Mouse (Mus musculus) right cerebral cortex, adult 18-20 months (tissue): ENCODE data around the gene Rpl34.

Experiments used
- DNase-seq: peaks from one replicate; pipeline ENCODE4 v3.0.0; 2022; ENCODE audit warnings: mixed read lengths

Rpl34 gene

DNA sequence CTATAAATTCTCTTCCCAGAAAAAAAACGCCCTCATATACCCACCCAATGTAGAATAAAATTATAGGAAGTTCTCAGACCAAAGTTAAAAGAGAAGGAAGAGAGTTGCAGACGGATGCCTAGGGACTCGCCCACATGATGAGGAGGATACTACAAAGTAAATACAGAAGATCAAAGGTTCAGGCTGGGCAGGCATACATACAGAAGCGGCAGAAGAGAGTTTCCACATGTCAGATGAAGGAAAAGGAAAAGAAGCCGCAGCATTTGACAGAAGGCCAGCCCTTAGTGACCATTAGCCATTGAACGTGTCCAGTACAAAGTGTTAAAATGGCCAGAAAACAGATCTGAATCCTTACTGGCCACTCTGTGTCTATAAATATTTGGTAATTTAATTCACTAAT, 17.3 kb downstream of the Rpl34 start:
- DNase-seq: no peak

GRCm38 (mm10) chr3:130710103-130710502, 20.1 kb downstream of the Rpl34 start:
- DNase-seq: no peak

DNA sequence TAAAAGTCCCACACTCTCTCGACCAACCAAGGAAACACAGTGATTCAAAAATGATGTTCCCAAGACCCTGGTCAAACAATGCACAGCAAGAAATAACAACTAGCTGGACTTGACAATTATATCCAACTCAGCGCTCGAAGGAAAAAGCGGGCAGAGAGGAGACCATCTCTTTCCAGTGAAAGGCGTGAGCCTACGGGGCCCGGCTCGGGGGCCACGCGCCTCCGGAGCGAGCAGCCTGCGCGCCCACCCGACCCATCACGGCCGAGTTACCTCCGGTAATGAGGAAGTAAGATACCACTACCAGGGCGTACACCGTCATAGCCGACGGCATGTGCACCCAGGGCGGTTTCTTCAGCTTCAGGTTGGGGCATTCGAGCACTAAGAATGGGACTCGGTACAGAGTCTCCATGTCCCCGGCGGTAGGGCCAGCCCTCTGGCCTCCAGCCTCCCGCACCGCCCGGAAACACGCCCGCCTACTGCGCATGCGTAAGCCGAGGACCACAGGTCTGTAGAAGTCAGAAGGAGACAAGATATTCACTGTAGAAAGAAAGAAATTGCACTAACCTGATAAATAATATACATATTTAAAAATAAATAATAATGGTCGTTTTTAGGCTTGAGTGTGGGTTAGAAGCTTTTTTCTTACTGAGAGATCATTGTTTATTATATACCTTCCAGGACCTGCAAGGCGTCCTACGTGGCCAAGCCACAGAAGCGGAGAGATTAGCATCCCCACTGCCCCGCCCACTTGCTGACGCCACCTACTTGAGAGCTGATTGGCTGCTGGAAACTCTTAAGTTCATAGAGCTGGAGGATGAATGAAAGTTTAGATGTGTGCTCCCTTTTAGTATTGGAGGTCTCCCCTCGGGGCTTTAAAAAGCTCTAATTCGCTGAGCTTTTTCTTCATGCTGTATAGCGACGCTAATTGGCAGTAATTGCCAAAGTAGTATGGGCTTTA, 21.0 kb downstream of the Rpl34 start, which contains the start of gene Ostc:
TSS of gene Ostc (minus strand) at position 478 of the 958 bp plus-strand sequence.
- peak; percentile 96 for DNase-seq

DNA sequence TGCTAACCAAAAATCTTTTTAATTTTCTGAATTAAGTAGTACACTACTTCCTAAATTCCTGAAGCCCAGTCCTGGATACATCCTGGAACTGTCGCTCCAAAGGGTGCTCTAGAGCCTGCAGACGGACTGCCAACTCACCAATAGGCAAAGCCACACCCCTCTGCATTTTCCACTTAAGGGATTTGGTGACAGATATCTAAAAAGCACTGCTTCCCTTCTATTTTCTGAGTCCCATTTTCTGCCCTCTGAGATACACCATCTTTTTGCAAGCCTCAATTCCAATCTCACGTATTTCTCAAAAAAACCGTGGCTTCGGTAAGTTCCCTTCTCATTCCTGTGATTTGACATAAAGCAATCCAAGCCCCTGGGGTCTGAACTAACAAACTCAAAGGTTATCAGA, 21.7 kb downstream of the Rpl34 start:
- DNase-seq: no peak

GRCm38 (mm10) chr3:130702289-130702688, 27.9 kb downstream of the Rpl34 start:
- DNase-seq: no peak

- no peak for DNase-seq
Observed at GRCm38 (mm10) chr3:130697622-130698021, 32.6 kb downstream of the Rpl34 start.

DNA sequence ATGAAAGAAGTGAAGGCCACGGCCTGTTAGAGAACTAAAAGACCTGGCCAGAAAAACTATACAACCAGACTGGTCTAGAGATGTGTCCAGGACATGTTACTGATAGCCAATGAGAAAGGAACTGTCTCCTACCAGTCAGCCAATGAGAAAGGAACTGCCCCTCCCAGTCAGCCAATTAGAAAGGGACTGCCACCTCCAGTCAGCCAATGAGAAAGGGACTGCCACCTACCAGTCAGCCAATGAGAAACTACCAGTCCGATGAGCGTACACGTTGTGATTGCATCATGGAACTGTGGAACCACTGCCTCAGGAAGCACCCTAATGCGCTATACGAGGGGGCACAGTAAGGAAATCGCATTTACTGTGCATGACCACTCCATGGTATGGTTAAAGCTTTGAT, 35.5 kb downstream of the Rpl34 start:
- DNase-seq: no peak

GRCm38 (mm10) chr3:130694041-130694593, 36.1 kb downstream of the Rpl34 start:
- DNase-seq: no peak

- no peak for DNase-seq
Observed at GRCm38 (mm10) chr3:130691596-130692170, 38.5 kb downstream of the Rpl34 start.

- no peak for DNase-seq
Observed at GRCm38 (mm10) chr3:130690834-130691595, 39.2 kb downstream of the Rpl34 start.

DNA sequence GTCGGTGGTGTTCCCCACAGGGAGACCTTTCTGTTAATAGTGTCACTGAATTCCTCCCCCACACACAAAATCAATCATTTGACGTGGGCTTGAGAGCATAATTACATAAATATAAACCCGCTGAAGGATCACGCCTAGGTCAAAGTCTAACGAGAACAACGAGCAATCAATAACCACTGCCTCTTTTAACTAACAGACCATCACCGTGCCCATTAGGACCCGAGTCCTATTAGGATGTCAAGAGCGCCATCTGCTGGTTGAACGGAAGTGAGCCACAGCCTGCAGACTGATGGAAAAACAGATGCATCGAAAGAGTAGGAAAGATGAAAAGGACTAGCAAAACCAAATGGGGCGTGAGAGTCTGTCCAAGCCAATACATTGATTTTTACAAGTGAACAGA, 40.6 kb downstream of the Rpl34 start:
- DNase-seq: peak; percentile 82

DNA sequence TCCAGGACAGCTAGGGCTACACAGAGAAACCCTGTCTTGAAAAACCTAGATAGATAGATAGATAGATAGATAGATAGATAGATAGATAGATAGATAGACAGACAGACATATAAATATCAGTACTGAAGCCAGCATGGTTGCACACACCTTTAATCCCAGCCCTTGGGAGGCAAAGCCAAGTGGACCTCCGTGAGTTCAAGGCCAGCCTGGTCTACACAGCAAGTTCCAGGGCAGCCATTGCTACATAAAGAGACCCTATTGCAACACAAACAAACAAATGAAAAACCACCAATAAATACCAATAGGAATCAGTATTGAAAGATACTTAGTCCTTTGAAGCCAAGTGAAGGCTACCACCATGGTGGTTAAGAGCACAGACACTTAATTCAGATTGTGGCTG, 43.1 kb downstream of the Rpl34 start:
- DNase-seq: no peak

- no peak for DNase-seq
Observed at GRCm38 (mm10) chr3:130685014-130685366, 45.2 kb downstream of the Rpl34 start.

GRCm38 (mm10) chr3:130684276-130685013, 45.8 kb downstream of the Rpl34 start:
- no peak for DNase-seq

- no peak for DNase-seq
Observed at GRCm38 (mm10) chr3:130683836-130684235, 46.4 kb downstream of the Rpl34 start.

- no peak for DNase-seq
Observed at GRCm38 (mm10) chr3:130682183-130682582, 48.0 kb downstream of the Rpl34 start.

DNA sequence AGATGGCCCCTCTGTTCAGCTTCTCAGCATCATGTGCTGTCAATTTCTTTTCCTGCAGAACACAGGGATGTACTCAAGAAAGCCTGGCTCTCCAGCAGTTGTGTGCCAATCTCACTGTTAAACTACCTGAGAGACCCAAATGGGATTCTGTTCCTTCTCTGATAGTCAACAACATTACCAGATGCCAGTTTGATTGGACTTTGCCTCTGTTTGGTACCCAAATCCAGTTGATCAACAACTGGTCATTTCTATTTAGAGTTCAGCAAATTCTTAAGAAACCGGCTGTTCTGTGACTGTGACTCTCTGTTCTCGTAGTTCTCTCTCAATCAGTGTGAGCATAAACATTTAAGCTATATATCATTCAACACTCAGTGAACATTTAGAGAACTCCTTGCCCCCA, 49.0 kb downstream of the Rpl34 start:
- no peak for DNase-seq

- DNase-seq: no peak
Observed at GRCm38 (mm10) chr3:130677671-130678460, 52.3 kb downstream of the Rpl34 start.
